Mouse (Mus musculus) retina, embryonic 14.5 days (tissue): ENCODE data around the gene Slc3a2.

ENCODE experiments used
- DNase-seq: peaks from one replicate; pipeline ENCODE4 v3.0.0-alpha.2; 2015; ENCODE audit warnings: low spot score

The Slc3a2 gene

GRCm38 (mm10) chr19:8710057-8710456 lies 13.1 kb downstream of the Slc3a2 start:
- no peak for DNase-seq

- DNase-seq = no peak
Measured at GRCm38 (mm10) chr19:8708954-8709353, 14.2 kb downstream of the Slc3a2 start.

GRCm38 (mm10) chr19:8706930-8707329 lies 16.2 kb downstream of the Slc3a2 start:
- no peak for DNase-seq

- no peak for DNase-seq
Measured at GRCm38 (mm10) chr19:8706132-8706667, 17.0 kb downstream of the Slc3a2 start.

- DNase-seq = no peak
Measured at GRCm38 (mm10) chr19:8705026-8705708, 18.0 kb downstream of the Slc3a2 start.

- no peak for DNase-seq
Measured at GRCm38 (mm10) chr19:8703571-8703970, 19.6 kb downstream of the Slc3a2 start.

- DNase-seq = no peak
Measured at GRCm38 (mm10) chr19:8702458-8702857, 20.7 kb downstream of the Slc3a2 start.

- DNase-seq = no peak
Measured at GRCm38 (mm10) chr19:8699652-8700051, 23.5 kb downstream of the Slc3a2 start.

GRCm38 (mm10) chr19:8695330-8695729 lies 27.8 kb downstream of the Slc3a2 start:
- DNase-seq = peak; percentile 28

- DNase-seq = no peak
Measured at GRCm38 (mm10) chr19:8692740-8693139, 30.4 kb downstream of the Slc3a2 start.

- DNase-seq = no peak
Measured at GRCm38 (mm10) chr19:8691871-8692539, 31.2 kb downstream of the Slc3a2 start.

- no peak for DNase-seq
Measured at GRCm38 (mm10) chr19:8683627-8684026, 39.5 kb downstream of the Slc3a2 start.

GRCm38 (mm10) chr19:8682996-8683395 lies 40.2 kb downstream of the Slc3a2 start:
- peak; percentile 94 for DNase-seq

- DNase-seq = no peak
Measured at GRCm38 (mm10) chr19:8681633-8682362, 41.4 kb downstream of the Slc3a2 start.

GRCm38 (mm10) chr19:8679031-8679779 lies 44.0 kb downstream of the Slc3a2 start:
- DNase-seq = no peak

GRCm38 (mm10) chr19:8673336-8674063 lies 49.7 kb downstream of the Slc3a2 start:
- DNase-seq = no peak

GRCm38 (mm10) chr19:8672859-8673258 lies 50.3 kb downstream of the Slc3a2 start:
- no peak for DNase-seq

- no peak for DNase-seq
Measured at GRCm38 (mm10) chr19:8665746-8666145, 57.4 kb downstream of the Slc3a2 start.

GRCm38 (mm10) chr19:8664859-8665258 lies 58.3 kb downstream of the Slc3a2 start:
- no peak for DNase-seq

GRCm38 (mm10) chr19:8663911-8664421 lies 59.2 kb downstream of the Slc3a2 start:
- no peak for DNase-seq

GRCm38 (mm10) chr19:8663360-8663839 lies 59.8 kb downstream of the Slc3a2 start, which contains the start of gene Chrm1:
Chrm1 (plus strand) TSS chr19:8663789.
- no peak for DNase-seq
